Mouse (Mus musculus): ENCODE measurements around the gene Ror2. TPM values are rescaled to one million over a fixed set of nuclear protein-coding genes. Genes with fewer than 3 reads are reported as not detected.

Ror2 gene
- polyA plus RNA-seq, 1 experiment: not detected

GRCm38 (mm10) chr13:53158405-53159005 is 127.4 kb downstream of the Ror2 start:
- TF ChIP-seq TAL1 (IDR thresholded peaks at IDR 0.05; ENCODE audit: low read length) (no peak), GATA1 (IDR thresholded peaks at IDR 0.05; ENCODE audit: low read length) (no peak)
- Histone ChIP-seq H3K9me3 (ENCODE audit: control insufficient read depth, low read length) (no peaks in the 10 kb centered on the region), H3K36me3 (ENCODE audit: control insufficient read depth) (no peaks in the 10 kb centered on the region), H3K4me1 (ENCODE audit: control insufficient read depth) (no peaks in the 10 kb centered on the region), H3K27me3 (ENCODE audit: control insufficient read depth) (no peaks in the 10 kb centered on the region), H3K4me3 (replicated peaks) (no peak overlapping the region)

DNA sequence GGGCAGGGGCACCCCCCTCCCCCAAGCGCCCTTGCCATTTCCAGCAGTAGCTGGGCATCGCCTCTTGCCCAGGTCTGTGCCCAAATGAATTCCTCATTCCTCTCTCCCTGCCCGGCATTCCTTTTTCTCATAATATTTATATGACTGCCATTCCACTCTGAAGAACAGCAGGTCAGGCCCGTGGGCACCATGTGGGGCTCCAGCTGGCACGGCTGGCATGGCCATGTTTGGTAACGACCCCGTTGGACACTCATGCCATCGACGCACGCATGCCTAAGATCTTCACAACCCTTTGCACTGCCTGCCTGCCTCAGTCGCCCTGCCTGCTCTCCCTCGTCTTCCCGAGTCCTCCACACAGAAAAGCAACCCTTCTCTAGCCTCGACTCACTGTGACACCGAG is 129.0 kb downstream of the Ror2 start:
- TF ChIP-seq GATA1 (IDR thresholded peaks at IDR 0.05; ENCODE audit: low read length): no peak
- no peak for TF ChIP-seq TAL1 (IDR thresholded peaks at IDR 0.05; ENCODE audit: low read length)
- Histone ChIP-seq H3K4me3 (replicated peaks) (no peak overlapping the region), H3K27me3 (ENCODE audit: control insufficient read depth) (no peaks in the 10 kb centered on the region), H3K9me3 (ENCODE audit: control insufficient read depth, low read length) (no peaks in the 10 kb centered on the region), H3K36me3 (ENCODE audit: control insufficient read depth) (no peaks in the 10 kb centered on the region), H3K4me1 (ENCODE audit: control insufficient read depth) (no peaks in the 10 kb centered on the region)

GRCm38 (mm10) chr13:53156282-53156681 is 129.6 kb downstream of the Ror2 start:
- Histone ChIP-seq H3K4me1 (ENCODE audit: control insufficient read depth) (no peaks in the 10 kb centered on the region), H3K27me3 (ENCODE audit: control insufficient read depth) (no peaks in the 10 kb centered on the region), H3K9me3 (ENCODE audit: control insufficient read depth, low read length) (no peaks in the 10 kb centered on the region), H3K4me3 (replicated peaks) (no peak overlapping the region), H3K36me3 (ENCODE audit: control insufficient read depth) (no peaks in the 10 kb centered on the region)
- TF ChIP-seq TAL1 (IDR thresholded peaks at IDR 0.05; ENCODE audit: low read length) (no peak), GATA1 (IDR thresholded peaks at IDR 0.05; ENCODE audit: low read length) (no peak)

DNA sequence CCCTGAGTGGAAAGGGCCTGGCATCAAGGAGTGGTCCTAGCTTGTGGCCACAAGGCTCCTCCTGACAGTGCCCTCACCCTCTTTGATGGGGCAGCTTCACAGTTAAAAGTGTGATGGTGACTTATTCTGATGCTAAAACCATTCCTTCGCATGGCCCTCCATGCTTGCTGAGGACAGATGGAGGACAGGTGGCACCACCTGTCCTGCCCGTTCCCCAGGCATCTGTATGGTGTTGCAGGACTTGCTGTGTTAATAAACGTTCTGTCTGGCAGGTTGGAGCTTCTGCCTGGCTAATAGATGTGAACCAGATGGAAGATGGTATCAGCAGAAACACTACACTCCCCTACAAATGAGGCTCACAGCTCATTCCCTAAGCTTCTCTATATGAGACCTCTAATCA is 140.4 kb downstream of the Ror2 start:
- H3K4me1 ChIP-seq (ENCODE audit: control insufficient read depth): no peaks in the 10 kb centered on the region
- TF ChIP-seq GATA1 (IDR thresholded peaks at IDR 0.05; ENCODE audit: low read length) (no peak), TAL1 (IDR thresholded peaks at IDR 0.05; ENCODE audit: low read length) (no peak)
- no peaks in the 10 kb centered on the region for H3K9me3 ChIP-seq (ENCODE audit: control insufficient read depth, low read length)

GRCm38 (mm10) chr13:53143076-53143475 is 142.8 kb downstream of the Ror2 start:
- no peaks in the 10 kb centered on the region for H3K4me1 ChIP-seq (ENCODE audit: control insufficient read depth)
- H3K4me3 ChIP-seq (replicated peaks): no peak overlapping the region
- no peaks in the 10 kb centered on the region for H3K27me3 ChIP-seq (ENCODE audit: control insufficient read depth)
- H3K9me3 ChIP-seq (ENCODE audit: control insufficient read depth, low read length): peaks cover 1% of the 10 kb centered on the region; the same call in 1 of the 2 replicates
- TF ChIP-seq GATA1 (IDR thresholded peaks at IDR 0.05; ENCODE audit: low read length) (no peak), TAL1 (IDR thresholded peaks at IDR 0.05; ENCODE audit: low read length) (no peak)
- H3K36me3 ChIP-seq (ENCODE audit: control insufficient read depth): no peaks in the 10 kb centered on the region

More for the DNA sequence above, 140.4 kb downstream of the Ror2 start:
- Histone ChIP-seq H3K27me3 (ENCODE audit: control insufficient read depth) (no peaks in the 10 kb centered on the region), H3K36me3 (ENCODE audit: control insufficient read depth) (no peaks in the 10 kb centered on the region), H3K4me3 (replicated peaks) (no peak overlapping the region)

DNA sequence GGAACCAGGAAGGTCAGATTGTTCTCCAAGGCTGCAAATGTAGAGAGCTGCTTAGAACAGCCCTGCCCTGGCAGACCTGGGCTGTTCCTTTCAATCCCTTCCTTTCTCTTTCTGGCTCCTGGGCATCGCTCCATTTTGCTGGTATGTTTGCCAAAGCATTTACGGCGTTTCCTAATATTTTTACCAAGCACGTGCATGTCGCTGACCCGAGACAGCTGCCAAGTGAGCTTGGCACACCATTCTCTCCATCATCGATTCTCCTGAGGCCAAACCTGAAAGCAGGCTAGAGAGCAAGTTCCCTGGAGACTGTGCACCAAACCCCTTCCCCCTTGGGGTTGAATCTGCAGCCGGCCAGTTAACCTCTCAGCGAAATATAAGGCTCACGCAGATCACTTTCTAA is 143.7 kb downstream of the Ror2 start:
- TF ChIP-seq GATA1 (IDR thresholded peaks at IDR 0.05; ENCODE audit: low read length) (no peak), TAL1 (IDR thresholded peaks at IDR 0.05; ENCODE audit: low read length) (no peak)
- H3K9me3 ChIP-seq (ENCODE audit: control insufficient read depth, low read length): peaks cover 2% of the 10 kb centered on the region; the same call in 1 of the 2 replicates
- H3K27me3 ChIP-seq (ENCODE audit: control insufficient read depth): no peaks in the 10 kb centered on the region

DNA sequence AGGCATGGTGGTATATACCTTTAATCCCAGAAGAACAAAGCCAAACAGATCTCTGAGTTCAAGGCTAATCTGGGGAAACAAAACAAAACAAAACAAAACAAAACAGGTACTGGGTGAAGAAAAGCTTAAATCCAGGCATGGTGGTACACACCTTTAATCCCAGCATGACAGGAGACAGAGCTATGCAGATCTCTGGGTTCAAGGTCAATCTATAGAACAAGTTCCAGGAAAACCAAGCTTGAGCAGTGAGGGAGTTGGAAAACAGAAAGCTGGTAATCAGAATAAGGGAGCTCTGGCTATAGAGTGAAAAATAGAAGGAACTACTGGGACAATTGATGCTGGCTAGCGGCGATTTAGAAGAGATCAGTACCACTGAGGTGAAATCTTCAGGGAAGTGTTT is 145.6 kb downstream of the Ror2 start:
- Histone ChIP-seq H3K27me3 (ENCODE audit: control insufficient read depth) (no peaks in the 10 kb centered on the region), H3K36me3 (ENCODE audit: control insufficient read depth) (no peaks in the 10 kb centered on the region), H3K4me1 (ENCODE audit: control insufficient read depth) (no peaks in the 10 kb centered on the region), H3K9me3 (ENCODE audit: control insufficient read depth, low read length) (peaks cover 2% of the 10 kb centered on the region; the same call in 1 of the 2 replicates), H3K4me3 (replicated peaks) (no peak overlapping the region)
- TF ChIP-seq TAL1 (IDR thresholded peaks at IDR 0.05; ENCODE audit: low read length) (no peak), GATA1 (IDR thresholded peaks at IDR 0.05; ENCODE audit: low read length) (no peak)

More for the DNA sequence above, 143.7 kb downstream of the Ror2 start:
- Histone ChIP-seq H3K4me3 (replicated peaks) (no peak overlapping the region), H3K4me1 (ENCODE audit: control insufficient read depth) (no peaks in the 10 kb centered on the region), H3K36me3 (ENCODE audit: control insufficient read depth) (no peaks in the 10 kb centered on the region)

DNA sequence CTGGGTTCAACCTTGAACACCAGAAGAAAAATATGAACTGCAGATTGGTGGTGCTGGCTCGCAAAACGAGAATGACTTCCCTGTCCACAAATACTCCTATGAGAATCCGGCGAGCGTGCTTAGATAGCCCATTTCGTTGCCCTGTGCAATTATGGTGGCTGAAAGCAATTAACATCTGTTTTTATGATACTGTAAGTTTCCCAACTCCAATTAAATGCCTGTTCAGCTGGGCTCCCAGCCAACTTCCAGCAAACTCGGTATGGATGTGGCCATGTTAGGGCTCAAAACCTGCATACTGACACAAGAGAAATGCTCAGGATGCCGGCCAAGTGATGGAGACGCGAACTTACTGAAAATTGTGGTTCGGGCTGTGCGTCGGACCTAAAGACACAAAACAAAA is 155.4 kb downstream of the Ror2 start:
- Histone ChIP-seq H3K4me3 (replicated peaks) (no peak overlapping the region), H3K36me3 (ENCODE audit: control insufficient read depth) (no peaks in the 10 kb centered on the region), H3K27me3 (ENCODE audit: control insufficient read depth) (no peaks in the 10 kb centered on the region), H3K9me3 (ENCODE audit: control insufficient read depth, low read length) (no peaks in the 10 kb centered on the region), H3K4me1 (ENCODE audit: control insufficient read depth) (no peaks in the 10 kb centered on the region)
- TF ChIP-seq GATA1 (IDR thresholded peaks at IDR 0.05; ENCODE audit: low read length) (no peak), TAL1 (IDR thresholded peaks at IDR 0.05; ENCODE audit: low read length) (no peak)

DNA sequence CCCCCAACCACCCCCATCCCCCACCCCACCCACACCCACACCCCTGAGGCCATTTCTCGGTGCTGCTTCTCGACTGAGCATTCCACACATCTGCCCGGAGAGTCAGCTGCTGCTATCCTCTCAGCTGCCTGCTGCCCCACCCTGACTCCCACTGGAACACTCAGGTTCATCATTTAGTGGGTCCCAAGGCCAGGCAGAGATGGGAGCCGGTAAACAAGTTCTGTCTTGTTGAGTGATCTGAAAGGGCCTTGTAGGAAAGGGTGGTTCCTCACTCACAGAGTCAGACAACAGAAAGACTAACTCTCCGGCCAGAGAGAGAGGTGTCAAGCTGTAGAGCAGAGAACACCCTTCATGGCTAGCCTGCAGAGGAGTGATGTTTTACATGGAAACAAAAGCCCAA is 155.9 kb downstream of the Ror2 start:
- Histone ChIP-seq H3K4me1 (ENCODE audit: control insufficient read depth) (no peaks in the 10 kb centered on the region), H3K4me3 (replicated peaks) (no peak overlapping the region), H3K36me3 (ENCODE audit: control insufficient read depth) (no peaks in the 10 kb centered on the region), H3K9me3 (ENCODE audit: control insufficient read depth, low read length) (no peaks in the 10 kb centered on the region), H3K27me3 (ENCODE audit: control insufficient read depth) (no peaks in the 10 kb centered on the region)
- no peak for TF ChIP-seq GATA1 (IDR thresholded peaks at IDR 0.05; ENCODE audit: low read length)
- TF ChIP-seq TAL1 (IDR thresholded peaks at IDR 0.05; ENCODE audit: low read length): no peak

DNA sequence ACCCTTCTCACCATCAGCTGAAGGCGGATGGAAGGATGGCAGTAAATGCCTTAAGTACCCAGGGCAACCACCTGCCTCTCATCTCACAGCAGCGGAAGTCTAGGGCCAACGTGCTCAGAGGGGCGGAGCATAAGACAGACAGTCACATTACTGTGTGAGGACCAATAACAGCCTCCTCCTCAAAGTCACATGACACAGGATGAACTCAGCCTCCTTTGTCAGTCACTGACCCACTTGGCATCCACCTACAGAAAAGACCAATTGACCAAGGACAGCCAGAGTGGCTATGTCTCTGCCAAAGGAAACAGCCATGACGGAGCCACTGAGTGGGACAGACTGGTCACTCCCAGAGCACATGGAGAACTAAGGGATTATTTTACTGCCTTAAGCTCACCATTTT is 160.3 kb downstream of the Ror2 start:
- Histone ChIP-seq H3K9me3 (ENCODE audit: control insufficient read depth, low read length) (no peaks in the 10 kb centered on the region), H3K4me3 (replicated peaks) (no peak overlapping the region), H3K36me3 (ENCODE audit: control insufficient read depth) (no peaks in the 10 kb centered on the region), H3K4me1 (ENCODE audit: control insufficient read depth) (no peaks in the 10 kb centered on the region), H3K27me3 (ENCODE audit: control insufficient read depth) (no peaks in the 10 kb centered on the region)
- TF ChIP-seq GATA1 (IDR thresholded peaks at IDR 0.05; ENCODE audit: low read length) (no peak), TAL1 (IDR thresholded peaks at IDR 0.05; ENCODE audit: low read length) (no peak)

Measured in erythroblast, embryonic 14.5 days (primary cell).